Comparison of ENCODE assay signal across 10 mouse cellular contexts in genomic region chr17:74134976-74135375, GRCm38 (mm10).
A peak's percentile ranks its signal among the peaks of the same experiment; 100 is the strongest.
DNase-seq lines count a peak whose midpoint lies in the region; ATAC-seq and TF ChIP-seq lines count a peak whose summit lies in the region.
"Had no signal": no experiment of that assay in that cellular context is flagged by ENCODE, and none has a peak within 500 bp of the region (broad histone marks: within the 10 kb centered on the region; RNA-seq: fewer than 3 reads in every experiment).

No protein-coding gene starts in this region.

- H3K4me2 ChIP-seq in heart, postnatal 0 days (ENCODE audit: low read depth, low read length), result no peak overlapping the region
- no peak overlapping the region for H3K4me2 ChIP-seq in heart, embryonic 12.5 days
- H3K4me2 ChIP-seq: limb, embryonic 15.5 days; neural tube, embryonic 13.5 days had no signal

- no peaks in the 10 kb centered on the region for H3K27me3 ChIP-seq in heart, postnatal 0 days (ENCODE audit: control insufficient read depth, insufficient read depth, low read length)
- H3K27me3 ChIP-seq in heart, embryonic 12.5 days (replicated peaks), result no peaks in the 10 kb centered on the region
- H3K27me3 ChIP-seq: limb, embryonic 15.5 days; neural tube, embryonic 13.5 days had no signal

- no peaks in the 10 kb centered on the region for H3K36me3 ChIP-seq in heart, postnatal 0 days (replicated peaks; ENCODE audit: control insufficient read depth, insufficient read depth, low read length)
- no peaks in the 10 kb centered on the region for H3K36me3 ChIP-seq in heart, embryonic 12.5 days
- H3K36me3 ChIP-seq: limb, embryonic 15.5 days; neural tube, embryonic 13.5 days had no signal

- ATAC-seq in heart, postnatal 0 days (ENCODE audit: insufficient read depth, low read depth), result no peak
- ATAC-seq in heart, embryonic 12.5 days (ENCODE audit: insufficient number of reproducible peaks, low FRiP score), result no peak

- intact Hi-C loops in left cerebral cortex, postnatal 14 days (cut with DNase I), result no loop called here

- WGBS in heart, postnatal 0 days, result 75% methylated on average over 5 of the region's 5 CpGs
- WGBS in heart, embryonic 12.5 days, result 79% methylated on average over 5 of the region's 5 CpGs

- H3K27ac ChIP-seq in heart, postnatal 0 days (ENCODE audit: low read depth), result no peak overlapping the region
- H3K27ac ChIP-seq in heart, embryonic 12.5 days (ENCODE audit: poor library complexity, severe bottlenecking), result no peak overlapping the region
- H3K27ac ChIP-seq: limb, embryonic 15.5 days; neural tube, embryonic 13.5 days had no signal

- peak; percentile 23; the same call in 1 of the 2 replicates for TF ChIP-seq CTCF in heart, postnatal 0 days (IDR thresholded peaks at IDR 0.05; ENCODE audit: low read depth)

- no peaks in the 10 kb centered on the region for H3K4me1 ChIP-seq in heart, postnatal 0 days (ENCODE audit: control insufficient read depth, insufficient read depth)
- no peaks in the 10 kb centered on the region for H3K4me1 ChIP-seq in heart, embryonic 12.5 days (replicated peaks)
- H3K4me1 ChIP-seq: limb, embryonic 15.5 days; neural tube, embryonic 13.5 days had no signal

- H3K9me3 ChIP-seq in heart, postnatal 0 days (replicated peaks; ENCODE audit: control insufficient read depth, low read length), result no peaks in the 10 kb centered on the region
- H3K9me3 ChIP-seq in heart, embryonic 12.5 days (replicated peaks), result 0 out of 2 replicates have a peak, but pooled peaks cover 2% of the 10 kb centered on the region
- H3K9me3 ChIP-seq: limb, embryonic 15.5 days; neural tube, embryonic 13.5 days had no signal

- TF ChIP-seq EP300 in heart, postnatal 0 days (IDR thresholded peaks at IDR 0.05; ENCODE audit: low read depth), result no peak

- DNase-seq in heart, postnatal 0 days (ENCODE audit: low spot score), result no peak
- DNase-seq in A20 (ENCODE audit: low read depth, low spot score) (peak; percentile 48), NIH3T3 (ENCODE audit: low read depth) (peak; percentile 65)
- DNase-seq in kidney, postnatal 4 days, result peak; percentile 25 to 30
- no peak for DNase-seq in urinary bladder, postnatal 10 days (ENCODE audit: low spot score)
- DNase-seq in natural killer cell, adult 2 months (ENCODE audit: low spot score in 2 of 2), result no peak
- DNase-seq in left cerebral cortex, postnatal 14 days (ENCODE audit: low spot score in 2 of 2), result no peak

- no peak overlapping the region for H3K4me3 ChIP-seq in heart, postnatal 0 days (ENCODE audit: low read depth, low read length)
- no peak overlapping the region for H3K4me3 ChIP-seq in heart, embryonic 12.5 days
- H3K4me3 ChIP-seq: limb, embryonic 15.5 days; neural tube, embryonic 13.5 days had no signal

- no peak overlapping the region for H3K9ac ChIP-seq in heart, postnatal 0 days (replicated peaks; ENCODE audit: low read depth, low read length)
- H3K9ac ChIP-seq in heart, embryonic 12.5 days, result no peak overlapping the region
- H3K9ac ChIP-seq: limb, embryonic 15.5 days; neural tube, embryonic 13.5 days had no signal

Comparison
In these comparisons a context has a peak if more than half of its experiments do, and no peak if none do; other contexts are left out.
1. DNase-seq: peak in A20 (single experiment), NIH3T3 (single experiment) and kidney, postnatal 4 days (2 of 2); none in heart, postnatal 0 days (single experiment), urinary bladder, postnatal 10 days (single experiment), natural killer cell, adult 2 months (0 of 2) and left cerebral cortex, postnatal 14 days (0 of 2).